Mouse (Mus musculus): ENCODE measurements around the gene Plscr3. TPM values are rescaled to one million over a fixed set of nuclear protein-coding genes. Genes with fewer than 3 reads are reported as not detected.

The Plscr3 gene
- polyA plus RNA-seq, 1 experiment from 2014 or later, result 36.3 TPM

DNA sequence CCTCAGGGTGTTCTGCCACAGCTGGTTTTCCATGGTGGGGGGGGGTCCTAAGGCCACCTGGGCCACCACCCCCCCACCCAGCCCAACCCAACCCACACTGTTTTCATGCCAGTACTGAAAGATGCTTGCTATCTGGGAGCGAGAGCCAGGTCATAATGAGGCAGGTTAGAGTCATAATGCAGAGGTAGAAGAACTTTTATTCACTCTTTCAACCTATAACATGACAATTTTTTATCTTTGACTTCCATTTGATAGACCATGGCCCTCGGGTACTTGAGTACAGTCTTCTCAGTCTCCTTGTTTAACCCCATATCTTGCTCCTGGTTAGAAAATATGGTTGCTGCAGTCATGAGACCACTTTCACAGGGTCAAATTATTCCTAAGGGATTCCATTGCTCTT is 27.8 kb upstream of the Plscr3 start, which contains the start of gene Spem2:
Gene Spem2 (minus strand): TSS at position 101 of the 400 bp plus-strand sequence.
- Histone ChIP-seq H3K9ac (replicated peaks; ENCODE audit: low read depth, low read length) (no peak within 1 kb of the TSS), H3K27ac (ENCODE audit: low read depth, low read length) (no peak within 1 kb of the TSS), H3K4me1 (ENCODE audit: control insufficient read depth, insufficient read depth, low read length) (no peaks in the 10 kb centered on the region), H3K4me2 (ENCODE audit: low read depth, low read length) (no peak within 1 kb of the TSS), H3K27me3 (ENCODE audit: control insufficient read depth, insufficient read depth, low read length) (no peaks in the 10 kb centered on the region), H3K4me3 (ENCODE audit: low read depth, low read length) (no peak within 1 kb of the TSS), H3K9me3 (ENCODE audit: control insufficient read depth, low read length) (no peaks in the 10 kb centered on the region), H3K36me3 (ENCODE audit: control insufficient read depth, insufficient read depth, low read length) (no peaks in the 10 kb centered on the region)
- 84% methylated on average over 2 of the region's 2 CpGs for WGBS
- ATAC-seq (ENCODE audit: low read depth), result no peak

GRCm38 (mm10) chr11:69818871-69819270 is 27.3 kb upstream of the Plscr3 start:
- no peaks in the 10 kb centered on the region for H3K9me3 ChIP-seq (ENCODE audit: control insufficient read depth, low read length)
- H3K27me3 ChIP-seq (ENCODE audit: control insufficient read depth, insufficient read depth, low read length), result no peaks in the 10 kb centered on the region
- no peak overlapping the region for H3K4me2 ChIP-seq (ENCODE audit: low read depth, low read length)
- H3K9ac ChIP-seq (replicated peaks; ENCODE audit: low read depth, low read length), result no peak overlapping the region
- ATAC-seq (ENCODE audit: low read depth), result no peak
- no peak overlapping the region for H3K4me3 ChIP-seq (ENCODE audit: low read depth, low read length)
- H3K4me1 ChIP-seq (ENCODE audit: control insufficient read depth, insufficient read depth, low read length), result no peaks in the 10 kb centered on the region
- 96% methylated on average over 8 of the region's 8 CpGs for WGBS
- no peaks in the 10 kb centered on the region; the same call in 1 of the 2 replicates for H3K36me3 ChIP-seq (ENCODE audit: control insufficient read depth, insufficient read depth, low read length)
- H3K27ac ChIP-seq (ENCODE audit: low read depth, low read length), result no peak overlapping the region

DNA sequence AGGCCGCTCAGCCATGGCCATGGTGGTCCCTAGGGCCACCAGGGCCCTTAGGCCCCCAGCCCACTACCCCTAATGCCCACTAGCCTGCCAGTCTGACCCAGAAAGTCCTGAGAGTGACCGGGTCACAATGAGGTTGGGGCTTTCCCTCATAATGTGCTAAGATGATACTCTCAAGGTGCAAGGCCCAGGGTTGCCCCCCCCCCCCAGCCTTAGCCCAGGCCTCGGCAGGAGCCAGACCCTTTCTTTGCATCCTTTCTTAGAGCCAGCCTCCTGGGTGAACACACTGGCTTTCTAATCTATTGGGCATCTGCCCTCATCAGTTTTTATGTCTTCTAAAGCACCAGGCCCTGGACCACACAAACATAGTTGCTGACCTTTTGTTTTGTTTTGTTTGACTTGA is 24.1 kb upstream of the Plscr3 start, which contains the start of gene Spem1:
Gene Spem1 (minus strand): TSS at position 101 of the 400 bp plus-strand sequence.
- Histone ChIP-seq H3K4me2 (ENCODE audit: low read depth, low read length) (no peak within 1 kb of the TSS), H3K27ac (ENCODE audit: low read depth, low read length) (no peak within 1 kb of the TSS), H3K9me3 (ENCODE audit: control insufficient read depth, low read length) (no peaks in the 10 kb centered on the region), H3K4me1 (ENCODE audit: control insufficient read depth, insufficient read depth, low read length) (no peaks in the 10 kb centered on the region), H3K4me3 (ENCODE audit: low read depth, low read length) (no peak within 1 kb of the TSS), H3K27me3 (ENCODE audit: control insufficient read depth, insufficient read depth, low read length) (no peaks in the 10 kb centered on the region), H3K36me3 (ENCODE audit: control insufficient read depth, insufficient read depth, low read length) (peaks cover 27% of the 10 kb centered on the region), H3K9ac (replicated peaks; ENCODE audit: low read depth, low read length) (no peak within 1 kb of the TSS)
- 86% methylated on average over 3 of the region's 3 CpGs for WGBS
- ATAC-seq (ENCODE audit: low read depth), result no peak

DNA sequence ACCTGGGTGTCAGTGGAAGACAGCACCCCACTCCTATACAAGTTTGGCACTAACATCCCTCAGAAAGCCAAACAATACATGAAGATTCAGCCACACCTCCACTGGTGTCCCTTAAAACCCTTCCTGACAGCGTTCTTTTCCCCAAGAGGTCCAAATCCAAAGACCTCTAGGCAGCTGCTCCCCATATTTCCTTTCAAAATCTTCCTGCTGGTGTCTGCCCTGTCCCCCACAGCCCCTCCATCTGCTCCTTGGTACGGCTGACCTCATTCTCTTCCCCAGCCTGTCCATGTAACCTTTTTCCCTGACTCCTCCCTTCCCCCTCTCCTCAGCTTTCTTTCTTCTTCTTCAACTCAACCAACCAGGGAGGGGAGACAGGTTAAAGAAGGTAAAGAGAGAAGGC is 22.7 kb upstream of the Plscr3 start:
- Histone ChIP-seq H3K27me3 (ENCODE audit: control insufficient read depth, insufficient read depth, low read length) (no peaks in the 10 kb centered on the region), H3K4me2 (ENCODE audit: low read depth, low read length) (no peak overlapping the region), H3K27ac (ENCODE audit: low read depth, low read length) (no peak overlapping the region), H3K4me1 (ENCODE audit: control insufficient read depth, insufficient read depth, low read length) (no peaks in the 10 kb centered on the region), H3K9ac (replicated peaks; ENCODE audit: low read depth, low read length) (no peak overlapping the region), H3K4me3 (ENCODE audit: low read depth, low read length) (no peak overlapping the region), H3K9me3 (ENCODE audit: control insufficient read depth, low read length) (no peaks in the 10 kb centered on the region), H3K36me3 (ENCODE audit: control insufficient read depth, insufficient read depth, low read length) (peaks cover 41% of the 10 kb centered on the region)
- WGBS, result 83% methylated on average over 2 of the region's 2 CpGs
- no peak for ATAC-seq (ENCODE audit: low read depth)

- Histone ChIP-seq H3K36me3 (ENCODE audit: control insufficient read depth, insufficient read depth, low read length) (peaks cover 68% of the 10 kb centered on the region), H3K9me3 (ENCODE audit: control insufficient read depth, low read length) (no peaks in the 10 kb centered on the region), H3K4me3 (ENCODE audit: low read depth, low read length) (no peak overlapping the region), H3K27me3 (ENCODE audit: control insufficient read depth, insufficient read depth, low read length) (no peaks in the 10 kb centered on the region), H3K9ac (replicated peaks; ENCODE audit: low read depth, low read length) (no peak overlapping the region), H3K27ac (ENCODE audit: low read depth, low read length) (no peak overlapping the region), H3K4me1 (ENCODE audit: control insufficient read depth, insufficient read depth, low read length) (peaks cover 6% of the 10 kb centered on the region), H3K4me2 (ENCODE audit: low read depth, low read length) (no peak overlapping the region)
- 56% methylated on average over 5 of the region's 5 CpGs for WGBS
- no peak for ATAC-seq (ENCODE audit: low read depth)
Measured at GRCm38 (mm10) chr11:69828832-69829231, 17.3 kb upstream of the Plscr3 start.

DNA sequence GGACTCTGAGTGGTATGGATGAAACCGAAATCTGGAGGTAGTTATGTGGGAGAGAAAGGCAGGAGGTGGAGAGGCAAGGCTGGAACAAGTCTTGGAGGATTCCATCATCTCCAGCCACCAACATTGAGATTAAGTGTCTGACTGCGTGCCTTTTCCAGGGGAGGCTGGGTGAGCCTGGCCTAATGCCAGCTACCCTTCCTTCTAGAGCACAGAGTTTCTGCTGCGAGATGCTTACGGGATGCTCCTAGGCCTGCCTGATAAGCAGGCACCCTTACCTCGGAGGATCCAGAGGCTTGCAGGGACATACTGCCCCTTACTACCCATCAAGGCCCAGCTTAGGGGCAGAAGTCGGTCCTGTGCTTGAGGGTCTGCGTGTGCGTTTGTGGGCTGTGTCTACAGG is 12.6 kb upstream of the Plscr3 start:
- Histone ChIP-seq H3K36me3 (ENCODE audit: control insufficient read depth, insufficient read depth, low read length) (peaks cover 27% of the 10 kb centered on the region), H3K4me3 (ENCODE audit: low read depth, low read length) (peak overlapping the region; percentile 92)
- 49% methylated on average over 8 of the region's 8 CpGs for WGBS

DNA sequence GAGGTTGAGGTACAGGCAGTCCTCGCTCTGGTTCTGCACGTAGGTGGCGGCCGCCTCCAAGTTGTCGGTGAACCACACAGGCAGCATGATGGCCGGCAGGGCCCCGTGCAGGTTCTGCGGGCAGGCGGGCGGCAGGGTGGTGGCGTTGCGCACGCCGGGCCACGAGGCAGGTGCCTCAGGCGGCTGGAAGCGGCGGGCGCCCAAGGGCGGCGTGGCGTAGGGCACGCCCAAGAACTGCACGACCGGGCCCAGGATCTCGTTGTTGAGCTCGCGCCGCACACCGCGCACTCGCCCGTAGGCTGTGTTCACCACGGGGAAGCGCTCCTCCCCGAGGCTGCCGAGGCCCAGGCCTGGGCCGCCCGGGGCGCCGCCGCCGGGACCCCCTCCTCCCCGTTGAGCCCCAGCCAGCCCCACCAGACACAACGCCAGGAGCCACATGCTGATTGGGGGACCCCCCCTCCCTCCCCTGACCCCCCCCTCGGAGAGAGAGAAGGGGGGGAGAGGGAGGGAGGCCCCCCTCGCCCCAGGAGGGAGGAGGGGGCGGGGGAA is 12.1 kb upstream of the Plscr3 start:
- Histone ChIP-seq H3K4me3 (ENCODE audit: low read depth, low read length) (peak overlapping the region; percentile 92), H3K27me3 (ENCODE audit: control insufficient read depth, insufficient read depth, low read length) (no peaks in the 10 kb centered on the region), H3K36me3 (ENCODE audit: control insufficient read depth, insufficient read depth, low read length) (peaks cover 22% of the 10 kb centered on the region), H3K27ac (ENCODE audit: low read depth, low read length) (no peak overlapping the region), H3K9ac (replicated peaks; ENCODE audit: low read depth, low read length) (peak overlapping the region; percentile 93), H3K4me2 (ENCODE audit: low read depth, low read length) (peak overlapping the region; percentile 98), H3K4me1 (ENCODE audit: control insufficient read depth, insufficient read depth, low read length) (peaks cover 25% of the 10 kb centered on the region), H3K9me3 (ENCODE audit: control insufficient read depth, low read length) (no peaks in the 10 kb centered on the region)
- ATAC-seq (ENCODE audit: low read depth), result no peak
- 7% methylated on average over 37 of the region's 48 CpGs for whole genome bisulfite sequencing

More for the DNA sequence above, 12.6 kb upstream of the Plscr3 start:
- Histone ChIP-seq H3K4me1 (ENCODE audit: control insufficient read depth, insufficient read depth, low read length) (peaks cover 24% of the 10 kb centered on the region), H3K27ac (ENCODE audit: low read depth, low read length) (no peak overlapping the region), H3K9me3 (ENCODE audit: control insufficient read depth, low read length) (no peaks in the 10 kb centered on the region), H3K4me2 (ENCODE audit: low read depth, low read length) (peak overlapping the region; percentile 98), H3K9ac (replicated peaks; ENCODE audit: low read depth, low read length) (peak overlapping the region; percentile 93), H3K27me3 (ENCODE audit: control insufficient read depth, insufficient read depth, low read length) (no peaks in the 10 kb centered on the region)
- no peak for ATAC-seq (ENCODE audit: low read depth)

- Histone ChIP-seq H3K27ac (ENCODE audit: low read depth, low read length) (peak overlapping the region; percentile 34), H3K4me2 (ENCODE audit: low read depth, low read length) (peak overlapping the region; percentile 98), H3K4me3 (ENCODE audit: low read depth, low read length) (peak overlapping the region; percentile 92), H3K4me1 (ENCODE audit: control insufficient read depth, insufficient read depth, low read length) (peaks cover 29% of the 10 kb centered on the region), H3K36me3 (ENCODE audit: control insufficient read depth, insufficient read depth, low read length) (peaks cover 18% of the 10 kb centered on the region), H3K9me3 (ENCODE audit: control insufficient read depth, low read length) (no peaks in the 10 kb centered on the region), H3K9ac (replicated peaks; ENCODE audit: low read depth, low read length) (peak overlapping the region; percentile 93), H3K27me3 (ENCODE audit: control insufficient read depth, insufficient read depth, low read length) (no peaks in the 10 kb centered on the region)
- no peak for ATAC-seq (ENCODE audit: low read depth)
- 3% methylated on average over 9 of the region's 9 CpGs for WGBS
Measured at GRCm38 (mm10) chr11:69835326-69835965, 10.7 kb upstream of the Plscr3 start.

GRCm38 (mm10) chr11:69835966-69836335 is 10.2 kb upstream of the Plscr3 start:
- Histone ChIP-seq H3K27me3 (ENCODE audit: control insufficient read depth, insufficient read depth, low read length) (no peaks in the 10 kb centered on the region), H3K4me2 (ENCODE audit: low read depth, low read length) (peak overlapping the region; percentile 98), H3K9me3 (ENCODE audit: control insufficient read depth, low read length) (no peaks in the 10 kb centered on the region), H3K4me1 (ENCODE audit: control insufficient read depth, insufficient read depth, low read length) (peaks cover 29% of the 10 kb centered on the region), H3K36me3 (ENCODE audit: control insufficient read depth, insufficient read depth, low read length) (peaks cover 16% of the 10 kb centered on the region), H3K27ac (ENCODE audit: low read depth, low read length) (peak overlapping the region; percentile 97), H3K9ac (replicated peaks; ENCODE audit: low read depth, low read length) (peak overlapping the region; percentile 93), H3K4me3 (ENCODE audit: low read depth, low read length) (peak overlapping the region; percentile 92)
- no peak for ATAC-seq (ENCODE audit: low read depth)
- 4% methylated on average over 4 of the region's 4 CpGs for WGBS

Data from neural tube, embryonic 14.5 days (tissue).